Mouse (Mus musculus): ENCODE data around the gene Lig3.

GRCm38 (mm10) chr11:82844771-82845414 is 64.0 kb downstream of the Lig3 start:
- TF ChIP-seq POLR2A (IDR thresholded peaks at IDR 0.05; ENCODE audit: low read depth, low read length) (no peak), CTCF (IDR thresholded peaks at IDR 0.05; ENCODE audit: extremely low read depth, insufficient read length, insufficient replicate concordance, low read depth, low read length) (no peak)
